Mouse (Mus musculus): ENCODE measurements around the gene Wdr74. TPM values are rescaled to one million over a fixed set of nuclear protein-coding genes. Genes with fewer than 3 reads are reported as not detected.
A peak's percentile ranks its signal among the peaks of the same experiment; 100 is the strongest.

The Wdr74 gene
- total and polyA plus RNA-seq, 2 experiments from 2014 or later = 36.6 to 45.8 TPM

GRCm38 (mm10) chr19:8757471-8757998 lies 21.9 kb downstream of the Wdr74 start:
- Histone ChIP-seq H3K27me3 (ENCODE audit: control insufficient read depth, insufficient read depth, low read length) (no peaks in the 10 kb centered on the region), H3K9ac (replicated peaks; ENCODE audit: low read depth, low read length) (peak overlapping the region; percentile 84), H3K4me3 (ENCODE audit: low read depth, low read length) (peak overlapping the region; percentile 83), H3K4me1 (ENCODE audit: control insufficient read depth, insufficient read depth) (peaks cover 22% of the 10 kb centered on the region; the same call in 1 of the 2 replicates), H3K9me3 (replicated peaks; ENCODE audit: control insufficient read depth, low read length) (no peaks in the 10 kb centered on the region), H3K27ac (ENCODE audit: low read depth) (peak overlapping the region; percentile 86), H3K36me3 (replicated peaks; ENCODE audit: control insufficient read depth, insufficient read depth, low read length) (peaks cover 28% of the 10 kb centered on the region), H3K4me2 (ENCODE audit: low read depth, low read length) (peak overlapping the region; percentile 72)
- DNase-seq (ENCODE audit: low spot score) (no peak), ATAC-seq (ENCODE audit: insufficient read depth, low read depth) (no peak)
- WGBS = 3% methylated on average over 14 of the region's 14 CpGs
- no peak for TF ChIP-seq CTCF (IDR thresholded peaks at IDR 0.05; ENCODE audit: low read depth)
- TF ChIP-seq EP300 (IDR thresholded peaks at IDR 0.05; ENCODE audit: low read depth) = no peak

- 68% methylated on average over 2 of the region's 2 CpGs for whole genome bisulfite sequencing
- no peaks in the 10 kb centered on the region for H3K9me3 ChIP-seq (replicated peaks; ENCODE audit: control insufficient read depth, low read length)
- H3K4me2 ChIP-seq (ENCODE audit: low read depth, low read length) = no peak overlapping the region
- no peak for TF ChIP-seq CTCF (IDR thresholded peaks at IDR 0.05; ENCODE audit: low read depth)
- no peak for TF ChIP-seq EP300 (IDR thresholded peaks at IDR 0.05; ENCODE audit: low read depth)
- H3K27me3 ChIP-seq (ENCODE audit: control insufficient read depth, insufficient read depth, low read length) = no peaks in the 10 kb centered on the region
- H3K27ac ChIP-seq (ENCODE audit: low read depth) = no peak overlapping the region
- no peak overlapping the region for H3K4me3 ChIP-seq (ENCODE audit: low read depth, low read length)
- H3K36me3 ChIP-seq (replicated peaks; ENCODE audit: control insufficient read depth, insufficient read depth, low read length) = peaks cover 32% of the 10 kb centered on the region
- no peak overlapping the region for H3K9ac ChIP-seq (replicated peaks; ENCODE audit: low read depth, low read length)
- peaks cover 22% of the 10 kb centered on the region; the same call in 1 of the 2 replicates for H3K4me1 ChIP-seq (ENCODE audit: control insufficient read depth, insufficient read depth)
- no peak for DNase-seq (ENCODE audit: low spot score)
- ATAC-seq (ENCODE audit: insufficient read depth, low read depth) = no peak
Measured at GRCm38 (mm10) chr19:8758899-8759298, 23.3 kb downstream of the Wdr74 start.

GRCm38 (mm10) chr19:8760757-8761156 lies 25.1 kb downstream of the Wdr74 start:
- H3K36me3 ChIP-seq (replicated peaks; ENCODE audit: control insufficient read depth, insufficient read depth, low read length) = peaks cover 39% of the 10 kb centered on the region
- H3K27me3 ChIP-seq (ENCODE audit: control insufficient read depth, insufficient read depth, low read length) = no peaks in the 10 kb centered on the region
- TF ChIP-seq CTCF (IDR thresholded peaks at IDR 0.05; ENCODE audit: low read depth) (peak; percentile 18; the same call in 1 of the 2 replicates), EP300 (IDR thresholded peaks at IDR 0.05; ENCODE audit: low read depth) (no peak)
- 91% methylated on average over 2 of the region's 2 CpGs for WGBS
- no peak for DNase-seq (ENCODE audit: low spot score)
- no peaks in the 10 kb centered on the region; the same call in 1 of the 2 replicates for H3K9me3 ChIP-seq (replicated peaks; ENCODE audit: control insufficient read depth, low read length)
- ATAC-seq (ENCODE audit: insufficient read depth, low read depth) = no peak
- H3K4me1 ChIP-seq (ENCODE audit: control insufficient read depth, insufficient read depth) = peaks cover 21% of the 10 kb centered on the region; the same call in 1 of the 2 replicates
- no peak overlapping the region for H3K4me2 ChIP-seq (ENCODE audit: low read depth, low read length)
- no peak overlapping the region for H3K27ac ChIP-seq (ENCODE audit: low read depth)
- no peak overlapping the region for H3K9ac ChIP-seq (replicated peaks; ENCODE audit: low read depth, low read length)
- no peak overlapping the region for H3K4me3 ChIP-seq (ENCODE audit: low read depth, low read length)

DNA sequence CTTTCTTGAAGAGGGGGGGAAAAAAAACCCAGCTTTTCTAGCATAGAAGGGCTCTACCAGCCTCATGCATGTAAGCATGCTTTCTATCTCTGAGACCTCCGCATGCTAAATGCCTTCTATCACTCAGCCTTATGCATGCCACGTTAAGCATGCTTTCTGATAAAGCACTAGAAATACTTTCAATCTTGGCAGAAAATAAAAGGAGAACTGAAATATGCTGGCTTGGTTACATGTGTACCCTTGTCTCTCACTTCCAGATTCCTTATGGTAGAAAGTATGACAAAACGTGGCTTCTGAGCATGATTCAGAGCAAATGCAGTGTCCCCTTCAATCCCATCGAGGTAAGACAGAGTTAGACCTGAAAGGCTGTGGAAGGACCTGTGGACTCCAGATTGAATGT lies 27.6 kb downstream of the Wdr74 start:
- no peak overlapping the region for H3K27ac ChIP-seq (ENCODE audit: low read depth)
- H3K4me2 ChIP-seq (ENCODE audit: low read depth, low read length) = no peak overlapping the region
- H3K4me3 ChIP-seq (ENCODE audit: low read depth, low read length) = no peak overlapping the region
- no peak overlapping the region for H3K9ac ChIP-seq (replicated peaks; ENCODE audit: low read depth, low read length)
- no peaks in the 10 kb centered on the region for H3K27me3 ChIP-seq (ENCODE audit: control insufficient read depth, insufficient read depth, low read length)
- ATAC-seq (ENCODE audit: insufficient read depth, low read depth) = no peak
- no peaks in the 10 kb centered on the region; the same call in 1 of the 2 replicates for H3K9me3 ChIP-seq (replicated peaks; ENCODE audit: control insufficient read depth, low read length)
- TF ChIP-seq CTCF (IDR thresholded peaks at IDR 0.05; ENCODE audit: low read depth) = no peak
- 60% methylated on average over 4 of the region's 4 CpGs for WGBS
- H3K4me1 ChIP-seq (ENCODE audit: control insufficient read depth, insufficient read depth) = 0 out of 2 replicates have a peak, but pooled peaks cover 6% of the 10 kb centered on the region
- DNase-seq (ENCODE audit: low spot score) = no peak
- H3K36me3 ChIP-seq (replicated peaks; ENCODE audit: control insufficient read depth, insufficient read depth, low read length) = peaks cover 63% of the 10 kb centered on the region

DNA sequence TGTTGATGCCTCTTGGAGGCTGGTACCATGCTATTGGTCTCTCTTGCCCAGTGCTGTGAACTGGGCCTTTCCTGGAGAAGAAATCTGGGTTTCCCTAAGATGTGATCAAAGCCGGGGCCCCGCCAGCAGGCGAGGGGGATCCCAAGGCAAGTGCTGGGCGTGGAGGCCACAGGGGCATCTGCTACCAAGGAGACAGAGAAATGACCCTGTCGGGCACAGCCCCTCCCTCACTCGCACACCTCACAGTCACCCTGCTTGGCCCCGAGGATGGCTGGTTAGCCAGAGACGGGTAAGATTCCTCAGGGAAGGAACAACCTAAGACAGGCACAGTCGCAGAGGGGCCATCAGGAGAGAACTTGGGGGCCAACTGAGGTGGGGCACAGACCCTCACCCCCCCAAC lies 29.9 kb downstream of the Wdr74 start:
- 98% methylated on average over 9 of the region's 9 CpGs for WGBS
- no peak for TF ChIP-seq EP300 (IDR thresholded peaks at IDR 0.05; ENCODE audit: low read depth)
- no peak for TF ChIP-seq CTCF (IDR thresholded peaks at IDR 0.05; ENCODE audit: low read depth)
- H3K9me3 ChIP-seq (replicated peaks; ENCODE audit: control insufficient read depth, low read length) = no peaks in the 10 kb centered on the region; the same call in 1 of the 2 replicates
- H3K4me3 ChIP-seq (ENCODE audit: low read depth, low read length) = no peak overlapping the region
- 0 out of 2 replicates have a peak, but pooled peaks cover 5% of the 10 kb centered on the region for H3K4me1 ChIP-seq (ENCODE audit: control insufficient read depth, insufficient read depth)
- ATAC-seq (ENCODE audit: insufficient read depth, low read depth) (no peak), DNase-seq (ENCODE audit: low spot score) (no peak)
- H3K9ac ChIP-seq (replicated peaks; ENCODE audit: low read depth, low read length) = no peak overlapping the region
- H3K4me2 ChIP-seq (ENCODE audit: low read depth, low read length) = no peak overlapping the region
- H3K27me3 ChIP-seq (ENCODE audit: control insufficient read depth, insufficient read depth, low read length) = no peaks in the 10 kb centered on the region
- no peak overlapping the region for H3K27ac ChIP-seq (ENCODE audit: low read depth)
- peaks cover 79% of the 10 kb centered on the region for H3K36me3 ChIP-seq (replicated peaks; ENCODE audit: control insufficient read depth, insufficient read depth, low read length)

Data from heart, postnatal 0 days (tissue).